Mouse (Mus musculus) frontal cortex, postnatal 25 days (tissue): Measurements from ENCODE around the gene Hmga1.

ENCODE experiments used
- DNase-seq, 2 experiments: peaks; one replicate each; pipeline ENCODE4 v3.0.0; 2022; ENCODE audit warnings: low spot score in 2 of 2

Gene Hmga1

DNA sequence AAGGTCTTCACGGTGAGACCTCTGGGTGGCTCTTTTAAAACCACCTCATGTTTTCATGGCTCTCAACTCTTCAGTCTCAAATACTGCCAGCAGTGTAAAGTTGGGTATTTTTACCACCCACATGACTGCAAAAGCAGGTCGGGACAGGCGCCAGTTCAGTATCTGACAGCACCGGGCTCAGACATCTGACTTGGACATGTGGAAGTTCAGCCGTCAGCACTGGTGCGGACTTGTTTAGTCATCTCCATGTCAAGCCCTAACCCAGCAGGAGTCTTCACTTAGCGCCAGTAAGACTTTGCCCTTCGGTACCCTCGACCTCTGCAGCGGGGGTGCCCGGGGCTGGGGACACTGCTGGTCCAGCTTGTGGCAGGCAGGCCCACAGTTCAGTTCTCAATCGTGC, 31.0 kb downstream of the Hmga1 start:
- no peak for DNase-seq

DNA sequence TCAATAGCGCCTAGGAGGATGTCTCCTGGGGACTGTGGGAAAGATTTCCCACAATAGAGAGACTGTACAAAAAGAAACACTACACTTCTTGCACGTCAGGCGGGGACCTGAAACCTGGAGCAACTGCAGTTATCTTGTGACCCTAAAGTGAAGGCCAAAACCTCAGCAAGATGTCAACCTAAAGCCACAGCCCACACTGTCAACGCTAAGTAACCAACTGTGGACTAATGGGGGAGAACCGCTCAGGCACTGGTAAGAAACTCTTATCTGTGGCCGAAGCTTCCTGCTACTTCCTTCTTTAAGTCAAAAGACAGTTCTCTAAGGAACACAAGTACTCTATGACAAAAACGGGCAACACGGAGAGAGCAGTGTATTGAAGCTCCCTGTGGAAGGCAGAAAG, 31.9 kb downstream of the Hmga1 start:
- DNase-seq, result no peak

DNA sequence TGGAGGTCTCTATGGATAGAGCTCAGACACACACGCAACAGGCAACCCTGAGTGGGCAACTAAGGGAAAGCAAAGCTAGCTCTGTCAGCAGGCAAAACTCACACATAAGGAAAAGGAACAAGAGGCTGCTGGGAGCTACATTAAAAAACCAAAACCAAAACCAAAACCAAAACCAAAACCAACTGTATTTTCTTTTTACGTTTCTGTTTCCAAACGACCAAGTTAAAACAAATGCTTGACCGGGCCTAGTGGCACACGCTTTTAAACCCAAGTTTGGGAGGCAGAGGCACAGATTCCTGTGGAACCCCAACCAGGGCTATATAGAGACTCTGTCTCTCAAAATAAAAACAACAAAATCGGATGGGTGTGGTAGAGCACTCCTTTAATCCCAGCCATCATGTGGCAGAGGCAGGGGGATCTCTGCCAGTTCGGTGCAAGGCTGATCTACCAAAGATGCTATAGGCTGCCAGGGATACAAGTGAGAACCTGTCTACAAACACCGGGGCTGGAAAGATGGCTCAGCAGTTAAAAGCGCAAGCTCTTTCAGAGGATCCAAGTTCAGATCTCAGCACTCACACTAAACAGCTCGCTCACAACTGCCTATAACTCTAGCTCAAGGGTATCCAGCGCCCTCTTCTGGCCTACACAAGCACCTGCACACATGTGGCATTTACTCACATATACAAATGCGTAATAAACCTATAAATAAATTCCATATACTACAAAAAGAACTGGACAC, 35.7 kb downstream of the Hmga1 start:
- no peak for DNase-seq

DNA sequence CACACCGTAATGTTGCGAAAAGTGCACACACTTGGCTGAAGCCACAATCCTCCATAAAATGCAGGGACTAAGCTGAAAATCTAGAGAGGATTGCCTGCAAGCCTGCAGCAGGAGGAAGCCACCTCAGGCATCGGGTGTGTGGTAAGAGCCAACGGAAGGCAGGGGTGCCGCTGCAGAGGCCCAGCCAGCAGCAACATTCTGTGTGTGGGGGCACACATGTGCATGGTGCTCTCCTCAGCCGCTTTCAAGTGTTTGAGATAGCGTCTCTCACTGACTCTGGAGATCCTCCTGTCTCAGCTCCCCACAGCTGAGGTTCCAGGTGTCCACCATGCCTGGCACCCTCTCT, 36.2 kb downstream of the Hmga1 start:
- DNase-seq, result no peak

DNA sequence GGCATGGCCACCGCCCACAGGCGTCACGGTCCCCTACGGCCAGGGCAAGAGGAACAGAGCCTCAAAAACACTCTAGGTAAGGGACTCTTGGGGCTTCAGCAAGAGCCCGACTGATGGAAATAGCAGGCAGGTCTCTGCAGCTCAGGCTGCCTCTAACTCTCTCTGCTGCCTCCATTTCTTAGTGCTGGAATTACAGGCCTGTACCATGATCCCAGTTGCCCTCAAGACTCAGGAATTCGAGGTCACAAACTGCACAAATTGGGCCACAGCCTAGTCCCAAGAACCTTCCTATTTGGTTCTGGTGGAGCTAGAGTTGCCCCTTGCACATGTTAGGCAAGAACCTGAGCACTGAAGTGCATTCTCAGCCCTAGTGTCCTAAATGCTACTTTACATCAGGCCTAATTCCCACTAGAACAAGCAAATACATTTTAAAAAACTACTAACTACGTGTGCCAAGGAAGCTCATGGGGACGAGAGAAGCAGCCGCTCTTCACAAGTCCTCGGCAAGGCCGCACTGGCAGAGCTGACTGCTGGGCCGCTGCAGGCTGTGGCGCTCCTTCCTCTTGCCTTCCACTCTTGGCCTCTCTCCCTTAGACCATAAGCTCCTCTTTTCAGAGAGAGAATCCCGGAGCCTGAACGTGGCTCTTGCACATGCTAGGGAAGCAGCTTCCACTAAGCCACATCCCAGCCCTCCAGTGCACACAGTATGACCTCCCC, 39.5 kb downstream of the Hmga1 start:
- DNase-seq, result no peak

DNA sequence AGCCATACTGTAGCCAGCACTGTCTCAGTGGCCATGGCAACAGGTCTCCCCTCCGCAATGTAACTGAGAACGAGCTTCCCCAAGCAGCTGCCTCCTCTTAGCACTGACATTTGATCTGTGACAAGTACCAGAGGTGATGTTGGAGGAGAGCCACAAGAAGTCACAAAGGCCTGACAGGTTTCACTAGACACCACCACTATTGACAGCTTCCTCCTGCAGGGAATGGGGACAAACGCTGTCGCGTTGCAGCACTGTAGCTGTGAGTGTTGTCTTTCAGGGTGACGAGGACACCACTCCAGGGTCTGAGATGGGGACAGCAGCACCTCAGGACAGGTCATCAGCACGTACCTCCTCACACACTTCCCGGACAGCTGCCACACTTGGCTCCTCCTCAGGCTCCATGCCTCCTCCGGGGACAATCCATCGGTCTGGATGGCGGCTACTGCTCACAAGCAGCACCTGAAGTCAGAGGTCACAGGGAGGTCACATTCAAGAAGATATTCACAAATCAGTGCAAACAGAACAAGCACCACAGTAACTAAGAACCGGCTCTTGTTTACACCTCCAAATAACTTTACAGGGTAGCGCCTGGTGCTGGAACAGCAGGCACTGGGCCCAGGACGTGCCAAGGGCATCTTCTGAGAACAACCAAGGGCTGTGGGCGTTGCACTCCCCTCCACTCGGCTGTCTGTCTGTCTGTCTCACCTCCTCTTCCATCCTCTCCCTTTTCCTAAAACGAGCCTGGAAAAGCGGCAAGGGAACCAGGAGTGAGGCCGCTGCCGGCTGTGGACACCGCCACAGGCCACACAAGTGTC, 40.3 kb downstream of the Hmga1 start:
- DNase-seq, result no peak

DNA sequence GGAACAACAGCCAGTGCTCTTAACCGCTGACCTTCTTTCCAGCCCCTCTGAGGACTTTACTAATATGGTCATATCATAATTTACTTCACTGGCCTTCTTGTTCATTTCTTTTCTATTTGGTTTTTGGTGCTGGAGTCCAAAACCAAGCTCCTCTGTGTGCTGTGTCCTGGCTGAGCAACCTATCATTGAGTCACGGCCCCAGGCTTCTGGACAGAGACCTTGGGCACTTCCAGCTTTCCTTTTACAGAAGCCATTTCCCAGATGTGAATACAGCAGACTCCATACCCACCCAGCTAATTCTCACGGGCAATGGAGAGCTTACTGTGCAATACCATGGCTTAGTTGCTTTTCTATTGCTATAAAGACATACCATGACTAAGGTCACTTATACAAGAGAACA, 44.0 kb downstream of the Hmga1 start:
- DNase-seq, result no peak

DNA sequence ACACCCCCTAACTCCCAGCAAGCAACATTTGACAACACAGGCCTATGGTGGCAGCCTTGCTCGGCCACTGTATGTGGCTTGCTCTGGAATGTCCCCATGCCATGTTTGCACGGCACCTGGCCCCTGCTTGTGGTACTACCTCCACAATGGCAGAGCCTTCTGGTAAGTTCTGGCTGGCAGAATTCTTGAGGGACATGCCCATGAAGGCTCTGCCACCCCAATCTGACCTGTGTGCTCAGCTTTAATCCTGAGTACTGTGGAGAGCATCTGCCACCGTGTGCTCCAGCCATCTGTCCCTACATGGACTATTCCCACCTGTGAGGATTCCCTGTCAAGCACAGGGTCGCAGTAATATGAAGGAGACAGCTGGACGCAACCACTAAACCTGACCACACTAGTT, 44.6 kb downstream of the Hmga1 start:
- DNase-seq, result no peak

DNA sequence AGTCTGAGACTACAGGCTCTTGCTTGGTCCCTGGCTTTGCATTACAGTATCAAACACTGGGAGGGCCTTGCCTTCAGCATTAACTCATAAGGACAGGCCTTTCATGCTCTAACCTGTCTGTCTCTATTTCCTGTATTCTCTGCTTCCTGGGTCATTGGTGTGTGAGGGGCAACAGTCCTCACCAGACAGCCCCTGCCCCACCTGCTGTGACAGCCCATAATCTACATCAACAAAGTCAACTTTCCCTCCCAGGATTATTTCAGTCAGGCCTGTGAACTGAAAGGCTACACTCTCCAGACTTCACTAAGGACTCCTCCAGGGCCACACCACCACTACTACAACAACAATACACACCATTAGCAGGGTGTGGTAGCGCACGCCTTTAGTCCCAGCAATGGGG, 46.7 kb downstream of the Hmga1 start:
- DNase-seq, result no peak

DNA sequence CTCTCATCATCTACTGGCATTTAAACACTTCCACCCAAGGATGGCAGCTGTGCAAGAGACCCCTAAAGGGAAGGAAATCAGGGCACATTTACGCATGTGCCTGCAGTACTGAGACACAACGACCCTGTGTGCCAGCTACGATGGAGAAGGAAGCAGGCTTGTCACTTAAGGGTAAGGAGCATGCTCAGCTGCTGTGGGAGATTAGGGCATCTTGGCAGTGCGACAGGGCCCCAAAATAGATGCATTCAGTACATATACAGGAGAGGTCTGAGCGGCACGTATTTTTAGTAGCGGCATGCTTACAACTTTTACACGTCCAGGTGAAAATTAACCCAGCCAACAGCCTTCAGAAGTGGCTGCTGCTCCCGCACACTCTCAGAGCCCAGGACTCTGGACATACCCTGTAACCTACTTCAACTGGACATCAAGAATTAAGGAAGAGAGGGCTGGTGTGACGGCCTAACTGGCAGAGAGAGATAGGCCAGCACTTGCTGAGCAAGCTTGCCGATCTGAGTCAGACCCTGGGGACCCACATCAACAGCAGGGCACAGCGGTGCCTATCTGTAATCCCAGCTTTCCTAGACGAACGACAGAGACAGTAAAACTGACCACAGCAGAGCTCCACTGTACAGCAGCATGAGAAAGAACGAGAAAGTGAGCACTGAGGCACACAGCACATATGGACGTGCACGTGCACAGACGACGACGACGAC, 47.4 kb downstream of the Hmga1 start:
- DNase-seq, result no peak

DNA sequence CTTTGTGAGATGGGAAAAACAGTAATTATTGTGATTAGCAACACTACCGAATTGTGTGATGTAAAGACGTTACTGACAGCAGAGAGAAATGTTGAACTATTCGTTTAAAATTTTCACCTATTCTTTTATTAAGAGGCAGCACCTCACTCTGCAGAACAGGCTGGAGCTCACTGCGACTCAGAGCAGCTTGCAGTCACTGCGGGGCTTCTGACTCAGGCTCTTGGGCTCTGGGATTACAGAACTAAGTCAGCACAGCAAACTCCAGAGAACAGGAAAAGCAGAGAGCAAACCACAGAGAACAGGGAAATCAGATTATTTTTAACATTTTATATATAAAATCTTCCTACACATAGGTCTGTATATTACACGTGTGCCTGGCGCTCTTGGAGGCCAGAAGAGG, 53.3 kb downstream of the Hmga1 start:
- no peak for DNase-seq

DNA sequence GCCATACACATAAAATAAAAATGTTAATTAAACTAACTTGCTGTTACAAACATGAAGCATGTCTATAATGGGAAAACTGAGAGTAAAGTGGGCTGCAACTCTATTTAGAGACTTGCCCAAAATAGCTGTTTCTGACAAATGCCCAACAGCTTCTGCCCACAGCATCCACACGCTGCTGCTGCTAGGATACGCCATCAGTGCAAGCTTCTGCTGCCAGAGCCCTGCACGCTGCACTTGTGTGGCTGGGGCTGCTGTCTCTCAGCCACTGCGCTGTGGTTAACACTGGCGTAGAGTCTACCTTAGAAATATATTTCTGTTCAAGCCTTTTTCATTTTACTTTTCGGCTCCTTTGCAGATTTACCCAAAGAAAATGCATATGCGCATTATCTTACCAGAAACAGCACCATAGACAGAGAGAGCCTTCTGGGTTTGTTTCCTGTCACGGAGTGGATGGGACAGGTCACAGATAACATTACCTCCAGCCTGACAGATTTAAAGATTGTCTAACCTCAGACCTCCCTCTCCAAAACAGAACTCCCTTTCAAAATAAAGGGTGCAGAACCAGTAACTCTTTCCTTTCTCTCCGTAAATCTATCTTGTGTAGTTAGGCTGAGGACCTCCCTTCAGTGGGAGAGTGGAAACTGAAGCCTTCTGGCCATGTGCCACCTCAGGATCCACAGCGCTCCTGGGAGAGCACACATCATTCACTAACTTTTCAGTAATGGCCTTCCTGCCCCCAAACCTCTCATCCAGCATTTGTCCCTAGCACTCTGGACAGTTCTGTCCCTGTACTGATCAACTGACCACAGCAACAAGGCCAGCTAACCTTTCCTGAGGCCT, 54.6 kb downstream of the Hmga1 start:
- DNase-seq, result peak in 1 of 2 experiments; percentile 62

DNA sequence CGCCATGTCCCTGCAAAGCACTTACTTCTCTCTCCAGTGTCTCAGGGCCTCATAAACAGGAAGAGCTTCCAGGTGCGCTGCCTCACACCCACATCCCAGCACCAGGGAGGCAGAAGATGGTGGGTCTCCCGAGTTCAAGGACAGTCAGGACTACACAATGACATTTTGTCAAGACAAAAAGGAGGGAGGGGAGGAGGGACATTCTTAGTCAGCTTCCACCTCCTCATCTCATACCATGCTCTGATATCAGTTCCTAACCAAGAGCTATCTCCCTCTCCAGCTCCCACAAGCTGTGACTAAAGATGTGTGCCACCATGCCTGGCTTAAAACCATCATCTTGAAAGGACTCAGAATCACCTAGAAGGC, 55.2 kb downstream of the Hmga1 start:
- no peak for DNase-seq

DNA sequence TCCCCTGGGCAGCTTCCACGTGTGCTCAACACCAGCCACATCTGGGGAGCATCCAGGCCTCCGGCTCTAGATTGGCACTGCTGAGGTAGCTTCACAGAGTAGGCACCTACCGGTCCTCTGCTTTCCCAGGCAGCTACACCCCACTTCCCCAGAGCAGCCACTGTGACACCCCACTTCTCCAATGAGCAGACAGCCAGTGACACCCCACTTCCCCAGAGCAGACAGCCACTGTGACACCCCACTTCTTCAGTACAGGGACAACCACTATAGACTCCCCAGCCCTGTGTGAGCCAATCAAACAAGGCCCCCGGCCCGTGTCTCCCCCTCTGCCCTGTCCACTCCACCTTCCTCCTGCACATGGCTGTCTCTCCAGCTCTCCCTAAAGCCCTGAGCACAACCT, 55.7 kb downstream of the Hmga1 start:
- DNase-seq, result no peak

DNA sequence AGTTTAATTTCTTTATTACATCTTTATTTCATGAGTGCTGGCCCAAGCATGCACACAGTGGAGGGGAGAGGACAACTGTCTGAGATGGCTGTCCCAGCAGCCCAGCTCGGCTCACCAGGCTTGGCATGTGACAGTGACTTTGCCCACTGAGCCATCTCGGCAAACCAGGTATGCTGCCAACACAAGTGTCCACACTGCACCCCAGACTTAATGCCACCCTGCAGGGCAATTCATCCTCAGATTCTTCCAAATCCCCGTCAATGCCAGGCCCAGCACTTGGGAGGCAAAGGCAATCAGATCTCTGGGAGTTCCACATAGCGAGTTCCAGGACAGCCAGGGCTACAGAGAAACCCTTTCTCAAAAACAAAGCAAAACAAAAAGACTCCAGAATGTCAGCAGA, 56.7 kb downstream of the Hmga1 start:
- DNase-seq, result no peak
